Mouse (Mus musculus) left cerebral cortex, postnatal 14 days (tissue): ENCODE data around the gene Iqgap2. TPM values are rescaled to one million over a fixed set of nuclear protein-coding genes. Genes with fewer than 3 reads are reported as not detected.

Experiments
- DNase-seq, 2 experiments: peaks; one replicate each; pipeline ENCODE4 v3.0.0; 2021 to 2022; ENCODE audit warnings: low spot score in 2 of 2, mixed read lengths in 1 of 2
- intact Hi-C: fragments of 180-260 bp; cut with DNase I; formaldehyde crosslinking; loops from one replicate; pipeline ENCODE4 v1.15.1; 2025
- total RNA-seq, 2 experiments: library from RNA; stranded (reverse); gene quantifications; 2 replicates each; pipeline ENCODE4 v1.2.3; 2021

Gene Iqgap2
- total RNA-seq, 2 experiments from 2014 or later = 15.9 to 17.2 TPM

GRCm38 (mm10) chr13:95790883-95791282, 100.8 kb downstream of the Iqgap2 start:
- DNase-seq = no peak
- intact Hi-C loops = no loop called here

DNA sequence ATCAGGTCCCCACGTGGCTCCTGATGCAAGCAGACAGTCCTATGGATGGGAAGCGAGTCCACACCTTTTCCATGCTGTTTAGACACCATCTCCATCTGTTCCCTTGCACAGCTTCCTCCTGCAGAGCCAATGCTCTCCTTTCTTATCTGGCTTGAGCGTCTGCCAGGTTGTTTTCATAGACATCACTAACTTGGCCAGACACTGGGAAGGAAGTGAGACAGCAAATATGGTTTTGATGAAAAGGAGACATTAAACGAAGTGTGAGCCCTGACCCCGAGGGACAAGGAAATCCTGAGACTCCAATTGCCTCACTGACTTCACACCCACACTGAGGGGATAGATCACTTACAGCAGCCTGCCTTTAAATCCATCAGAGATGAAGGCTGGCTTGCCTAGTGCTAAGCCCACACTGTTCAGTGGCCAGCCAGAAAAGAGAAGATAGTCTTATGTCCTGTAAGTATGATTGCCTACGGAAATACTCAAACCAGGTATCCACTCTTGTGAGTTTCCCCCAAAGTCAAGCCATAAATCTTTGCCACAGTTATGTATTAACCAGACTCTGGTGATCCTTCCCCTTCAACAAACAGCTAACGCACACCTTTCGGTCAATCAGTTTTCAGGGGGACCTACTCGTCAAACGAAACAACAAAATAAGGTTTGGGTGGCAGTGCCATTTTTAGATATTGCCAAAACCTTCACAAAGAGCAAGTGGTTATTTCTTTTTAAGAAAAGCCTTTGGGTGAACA, 102.9 kb downstream of the Iqgap2 start:
- intact Hi-C loops = no loop called here
- peak; percentile 30 to 44 for DNase-seq

GRCm38 (mm10) chr13:95782969-95783332, 108.8 kb downstream of the Iqgap2 start:
- no peak for DNase-seq
- intact Hi-C loops = no loop called here

GRCm38 (mm10) chr13:95782311-95782968, 109.3 kb downstream of the Iqgap2 start:
- DNase-seq = no peak
- intact Hi-C loops = no loop called here

- intact Hi-C loops = no loop called here
- DNase-seq = no peak
These were observed 111.7 kb downstream of the Iqgap2 start for GRCm38 (mm10) chr13:95780038-95780437.

DNA sequence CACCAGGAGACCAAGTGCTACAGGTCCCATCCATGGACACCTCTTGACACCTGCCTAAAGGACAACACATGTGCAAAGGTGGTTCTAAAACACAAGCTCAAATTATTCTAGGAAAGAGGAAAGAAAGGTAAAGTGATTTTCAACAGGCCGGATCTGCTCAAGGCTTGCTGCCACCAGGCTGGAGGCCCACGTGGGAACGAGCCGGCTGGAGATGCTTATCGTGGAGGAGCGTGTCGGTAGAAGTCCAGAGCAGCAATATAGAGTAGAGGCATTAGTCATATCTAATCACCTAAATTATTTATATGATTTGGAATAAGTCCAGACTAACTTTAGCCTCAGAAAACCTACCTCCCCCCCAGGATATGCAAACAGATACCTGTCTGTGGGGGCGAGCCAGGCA, 112.5 kb downstream of the Iqgap2 start:
- intact Hi-C loops = loop anchor here (5.0 kb wide), 1 partner anchor 113 kb away; the partner anchor contains the start of gene Iqgap2
- DNase-seq = no peak

DNA sequence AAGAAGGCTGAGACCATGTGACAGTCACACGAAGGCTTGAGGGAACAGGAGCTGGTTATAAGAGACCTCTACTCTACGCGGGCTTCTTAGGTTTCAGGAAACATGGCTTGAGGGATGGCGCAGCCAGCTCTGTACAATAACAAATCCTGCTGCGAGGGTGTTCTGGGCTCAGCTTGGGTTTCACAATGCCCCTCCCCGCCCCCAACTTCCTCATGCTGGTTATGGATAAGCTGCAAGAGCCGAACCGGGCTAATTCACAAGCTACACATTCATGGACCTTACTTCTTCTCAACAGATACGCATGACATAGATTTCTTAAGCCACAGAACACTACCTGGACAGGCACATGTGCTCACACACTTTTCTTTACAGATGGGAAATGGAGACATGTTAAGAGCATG, 113.0 kb downstream of the Iqgap2 start:
- peak in 1 of 2 experiments; percentile 11 for DNase-seq
- intact Hi-C loops = loop anchor here (5.0 kb wide), 1 partner anchor 114 kb away; the partner anchor contains the start of gene Iqgap2

DNA sequence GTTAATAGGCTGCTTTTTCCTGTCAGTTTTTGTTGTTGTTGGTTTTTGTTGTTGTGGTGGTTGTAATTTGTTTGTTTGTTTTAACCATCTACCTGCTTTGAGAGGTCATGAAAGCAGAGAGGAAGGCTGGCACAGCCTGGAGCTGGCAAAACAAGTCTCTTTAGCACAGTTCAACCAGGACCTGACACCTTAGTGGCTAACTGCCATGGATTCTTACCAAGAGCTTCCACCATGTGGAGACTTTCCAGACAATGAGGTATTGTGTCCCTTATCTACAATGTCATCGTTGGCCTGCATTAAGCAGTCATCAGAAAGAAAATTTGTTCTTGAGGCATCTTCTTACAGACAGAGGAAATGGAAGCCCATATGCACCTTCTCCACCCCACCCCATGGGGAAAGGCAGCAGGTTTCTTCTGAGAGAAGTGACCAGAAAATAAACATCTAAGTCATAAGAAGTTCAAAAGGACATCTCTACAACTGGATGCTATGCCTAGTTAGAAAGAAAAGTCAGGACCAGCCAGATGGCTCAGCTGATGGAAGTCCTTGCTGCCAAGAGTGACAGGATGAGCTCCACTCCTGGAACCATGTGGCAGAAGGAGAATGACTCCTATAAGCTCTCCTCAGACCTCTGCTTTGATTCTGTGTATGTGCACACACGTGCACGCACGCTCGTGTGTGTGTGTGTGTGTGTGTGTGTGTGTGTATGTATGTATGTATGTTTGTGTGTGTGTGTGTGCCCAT, 113.9 kb downstream of the Iqgap2 start:
- DNase-seq = no peak
- intact Hi-C loops = loop anchor here (2.0 to 5.0 kb wide), 2 partner anchors 114 to 173 kb away; partner anchors contain the start of gene Iqgap2

DNA sequence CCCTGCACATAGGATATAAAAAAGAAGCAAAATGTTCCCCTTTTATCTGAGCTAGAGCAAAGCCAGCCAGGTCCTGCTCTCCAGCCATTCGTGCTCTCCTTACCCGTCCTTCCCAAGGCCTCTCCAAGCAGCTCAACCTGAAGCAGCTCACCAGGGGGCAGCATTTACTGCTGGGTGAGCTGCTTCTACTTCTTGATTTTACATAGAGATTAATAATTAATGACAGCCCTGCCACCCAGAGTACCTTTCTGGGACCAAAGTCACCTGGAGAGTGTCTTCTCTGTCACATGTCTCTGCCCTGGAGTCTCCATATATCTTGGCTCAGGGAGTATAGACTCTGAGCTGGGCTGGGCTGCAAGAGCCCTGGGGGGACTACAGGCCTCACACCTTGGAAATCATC, 114.5 kb downstream of the Iqgap2 start:
- intact Hi-C loops = loop anchor here (2.0 to 5.0 kb wide), 2 partner anchors 115 to 174 kb away; partner anchors contain the start of gene Iqgap2
- DNase-seq = peak; percentile 39 to 57

DNA sequence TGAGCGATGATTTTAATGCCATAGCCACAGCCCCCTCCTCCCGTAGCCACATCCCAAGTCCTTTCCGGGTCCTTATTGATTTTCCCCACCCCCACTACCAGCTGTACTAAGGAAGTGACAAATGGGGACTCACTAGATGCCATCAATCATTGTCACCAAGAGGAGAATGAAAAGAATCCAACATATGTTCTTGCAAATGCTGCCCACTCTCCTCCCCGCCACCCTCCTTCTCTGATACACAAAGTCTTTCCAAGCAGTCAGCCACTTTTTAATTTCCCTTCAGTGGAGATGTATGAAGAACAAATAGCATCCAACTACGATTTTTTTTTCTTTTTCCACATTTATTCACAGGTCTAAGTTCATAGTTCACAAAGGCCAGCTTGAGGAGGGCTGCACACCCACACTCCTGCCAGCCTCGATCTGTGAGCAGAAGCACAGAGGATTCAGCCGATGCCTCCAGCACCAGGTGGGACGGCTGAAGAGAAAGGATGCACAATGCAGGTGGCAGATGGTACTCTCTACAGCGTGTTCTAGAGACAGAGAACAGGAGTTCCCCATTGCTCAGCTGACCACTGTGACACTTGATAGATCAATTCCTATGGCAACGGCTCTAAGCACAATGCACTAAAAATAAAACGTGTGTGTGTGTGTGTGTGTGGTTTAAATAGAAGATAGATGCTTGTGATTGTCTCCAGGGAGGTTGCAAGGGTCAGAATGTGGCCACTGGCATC, 116.6 kb downstream of the Iqgap2 start:
- intact Hi-C loops = loop anchor here (5.0 kb wide), 1 partner anchor 117 kb away; the partner anchor contains the start of gene Iqgap2
- DNase-seq = no peak

- intact Hi-C loops = no loop called here
- DNase-seq = peak; percentile 8 to 16
These were observed 126.7 kb downstream of the Iqgap2 start for GRCm38 (mm10) chr13:95765017-95765416.

DNA sequence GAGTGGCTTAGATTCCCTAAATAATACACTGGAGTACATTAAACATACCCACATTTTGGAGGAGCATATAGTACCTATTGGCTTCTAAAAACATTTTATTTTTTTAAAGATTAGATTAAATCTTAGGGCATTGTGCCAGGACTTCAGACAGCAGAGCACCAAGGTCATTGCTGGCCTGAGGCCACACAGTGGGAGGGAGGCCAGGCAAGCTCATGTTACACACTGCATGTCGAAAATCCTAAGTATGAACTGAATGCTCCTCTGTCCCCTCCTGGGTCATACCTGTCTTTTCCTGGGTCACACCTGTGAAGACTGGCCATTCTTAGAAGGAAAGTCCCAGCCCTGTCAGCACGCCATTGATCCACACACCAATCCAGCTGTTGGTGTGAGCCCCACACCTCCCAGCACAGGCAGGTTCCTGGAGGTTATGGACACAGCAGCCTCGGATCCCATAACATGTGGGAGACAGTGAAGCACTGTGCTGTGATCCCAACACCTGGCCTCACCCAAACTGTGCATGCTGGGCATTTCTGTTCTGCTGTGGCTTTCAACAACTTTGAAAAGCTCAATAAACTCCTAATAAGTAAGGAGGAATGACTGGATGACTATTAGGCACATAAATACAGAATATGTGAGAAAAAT, 127.7 kb downstream of the Iqgap2 start:
- no peak for DNase-seq
- intact Hi-C loops = no loop called here

- no peak for DNase-seq
- intact Hi-C loops = no loop called here
These were observed 131.9 kb downstream of the Iqgap2 start for GRCm38 (mm10) chr13:95759810-95760209.

- no peak for DNase-seq
- intact Hi-C loops = no loop called here
These were observed 137.4 kb downstream of the Iqgap2 start for GRCm38 (mm10) chr13:95754285-95754684.

DNA sequence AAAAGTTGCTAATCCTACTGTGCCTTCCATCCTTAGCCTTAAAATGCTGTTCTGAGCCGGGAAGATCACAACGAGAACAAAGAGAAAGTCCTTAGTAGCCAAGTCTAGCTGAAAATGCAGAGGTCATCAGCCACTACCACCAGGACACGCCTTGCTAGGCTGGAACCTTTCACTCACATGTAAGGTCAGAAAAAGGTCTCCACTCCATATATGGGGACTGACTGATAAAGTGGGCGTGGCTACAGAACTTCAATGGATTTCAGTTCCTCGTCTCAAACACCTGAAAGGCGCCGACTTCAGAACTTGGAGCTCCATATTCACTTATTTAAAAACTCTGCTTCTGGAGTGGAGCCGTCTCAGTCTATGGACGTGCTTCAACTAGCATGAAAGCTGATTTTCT, 139.3 kb downstream of the Iqgap2 start:
- intact Hi-C loops = no loop called here
- no peak for DNase-seq

DNA sequence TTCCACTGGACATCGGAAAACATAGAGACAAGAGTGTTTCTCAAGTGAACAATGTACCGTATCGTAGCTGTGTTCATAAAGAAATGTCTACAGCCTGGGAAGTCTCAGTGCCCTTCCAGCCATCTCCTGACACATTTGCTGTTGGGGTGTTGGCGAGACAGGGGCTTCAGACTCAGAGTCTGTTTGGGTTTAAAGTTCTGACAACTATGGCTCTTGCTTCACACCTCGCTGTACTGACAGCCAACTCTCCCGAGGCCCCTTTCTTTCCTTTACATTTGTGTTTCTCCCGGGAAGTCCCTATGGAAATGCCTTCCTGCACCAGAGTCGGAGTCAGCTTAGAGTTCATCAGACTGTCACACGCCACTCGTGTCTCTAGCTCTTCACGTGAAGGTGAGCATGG, 144.2 kb downstream of the Iqgap2 start:
- intact Hi-C loops = loop anchor here (10.0 kb wide), 1 partner anchor 207 kb away; no protein-coding TSS in a partner anchor

DNA sequence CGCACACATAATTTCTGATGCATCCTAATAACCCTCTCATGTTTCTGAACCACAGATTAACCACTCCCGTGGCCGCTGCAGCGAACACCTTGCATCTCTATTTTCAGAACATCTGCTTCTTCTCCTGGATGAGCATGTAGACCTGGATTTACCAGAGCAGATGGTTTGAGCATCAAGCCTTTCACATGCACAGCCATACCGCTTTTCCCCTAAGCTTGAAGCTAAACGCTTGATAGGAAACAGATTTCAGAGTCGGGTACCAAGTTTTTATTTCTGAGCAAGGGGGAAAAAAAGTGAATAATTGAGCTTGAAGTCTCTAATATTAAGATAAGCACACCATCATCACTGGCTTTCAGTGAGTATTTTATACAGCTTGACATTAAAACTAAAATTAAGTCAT, 144.6 kb downstream of the Iqgap2 start:
- no peak for DNase-seq
- intact Hi-C loops = loop anchor here (10.0 kb wide), 1 partner anchor 208 kb away; no protein-coding TSS in a partner anchor

More for the DNA sequence above, 144.2 kb downstream of the Iqgap2 start:
- no peak for DNase-seq

DNA sequence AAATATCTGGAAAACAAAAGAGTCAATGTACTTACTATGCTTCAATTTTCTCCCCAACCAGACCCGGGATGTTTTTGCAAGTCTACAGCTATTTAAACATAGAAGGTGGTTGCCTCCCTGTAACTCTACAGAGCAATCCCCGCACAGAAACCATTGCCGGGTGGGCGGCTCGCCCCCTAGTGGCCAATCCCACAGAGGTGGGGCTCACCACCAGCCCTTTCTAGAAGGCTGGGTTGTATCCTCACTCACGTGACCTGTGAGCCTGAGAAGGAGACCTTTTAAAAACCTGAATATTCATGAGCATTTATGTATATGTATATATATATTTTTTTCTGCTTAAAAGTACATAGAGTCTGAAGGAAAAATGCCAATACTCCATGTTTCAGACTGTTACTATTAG, 145.2 kb downstream of the Iqgap2 start:
- DNase-seq = peak; percentile 18 to 49
- intact Hi-C loops = loop anchor here (10.0 kb wide), 1 partner anchor 208 kb away; no protein-coding TSS in a partner anchor

DNA sequence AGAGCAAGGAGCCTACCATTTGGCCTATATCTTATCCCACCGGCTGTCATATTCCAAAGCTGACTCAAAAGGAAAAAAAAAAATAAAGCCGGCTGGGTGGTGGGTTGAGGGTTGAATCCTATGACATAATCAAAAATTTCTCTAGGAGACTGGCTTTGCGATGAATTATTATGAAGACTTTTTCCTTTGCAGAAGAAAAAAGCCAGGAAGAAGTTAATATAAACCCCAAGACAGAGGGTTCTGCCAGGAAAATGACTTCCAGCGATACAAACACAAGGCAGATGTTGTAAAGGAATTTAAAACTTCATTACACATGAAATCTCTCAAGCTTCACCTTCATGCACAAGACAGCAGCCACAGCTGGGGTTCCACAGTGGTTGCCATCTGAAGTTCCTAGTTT, 146.3 kb downstream of the Iqgap2 start:
- DNase-seq = no peak
- intact Hi-C loops = loop anchor here (10.0 kb wide), 1 partner anchor 209 kb away; no protein-coding TSS in a partner anchor
